Mouse (Mus musculus): Measurements from ENCODE around the gene Erg. TPM values are rescaled to one million over a fixed set of nuclear protein-coding genes. Genes with fewer than 3 reads are reported as not detected.

Erg gene
- polyA plus RNA-seq, 2 experiments from 2014 or later, result not detected

DNA sequence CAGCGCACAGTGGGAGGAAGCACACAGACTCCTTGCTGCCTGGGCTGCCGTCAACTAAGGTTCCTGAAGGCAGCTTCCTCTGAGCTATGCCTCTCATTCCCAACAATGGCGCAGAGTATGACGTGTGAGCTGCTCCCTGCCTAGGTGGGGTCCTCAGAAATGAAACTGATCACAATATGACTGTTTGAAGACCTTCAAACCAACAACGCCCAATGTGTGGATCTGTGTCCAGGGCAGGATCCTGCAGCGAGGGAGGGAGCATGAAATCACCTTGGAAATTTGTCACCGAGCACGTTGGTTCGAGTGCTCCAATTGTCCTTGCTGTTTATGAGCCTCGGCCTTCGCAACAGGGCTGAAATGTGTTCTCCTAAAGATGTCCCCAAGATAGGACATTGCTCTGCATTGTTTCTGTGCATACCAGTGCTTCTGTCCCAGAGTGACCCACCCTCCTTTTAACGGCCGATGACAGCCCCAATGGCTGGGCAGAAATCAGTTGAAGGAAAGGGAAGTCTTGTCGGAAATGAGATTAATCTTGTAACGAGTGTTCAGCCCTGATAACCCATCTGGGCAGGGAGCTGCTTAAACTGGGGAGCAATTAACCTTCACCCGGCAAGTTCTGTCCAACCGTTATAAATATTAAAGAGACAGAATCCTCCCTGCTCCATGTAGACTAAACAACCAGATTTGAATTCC, 147.4 kb downstream of the Erg start:
- no peak for ATAC-seq

DNA sequence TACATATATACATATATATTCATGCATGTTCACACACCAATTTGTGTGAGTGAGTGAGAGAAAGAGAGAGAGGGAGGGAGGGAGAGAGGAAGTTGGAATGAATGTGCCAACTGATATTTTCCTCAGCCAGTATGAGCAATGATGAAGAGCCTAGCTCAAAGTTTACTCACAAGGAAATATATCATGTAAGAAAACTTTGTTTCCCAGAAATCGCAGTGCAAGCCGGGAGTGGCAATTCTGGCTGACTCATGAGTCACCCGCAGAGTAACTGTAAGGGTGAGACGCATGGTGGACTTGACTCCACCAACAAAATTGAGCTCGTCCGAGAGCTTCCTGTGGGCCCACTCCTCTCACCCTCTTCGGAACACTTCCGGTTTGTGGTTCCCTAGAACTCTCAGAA, 149.8 kb downstream of the Erg start:
- ATAC-seq, result no peak

DNA sequence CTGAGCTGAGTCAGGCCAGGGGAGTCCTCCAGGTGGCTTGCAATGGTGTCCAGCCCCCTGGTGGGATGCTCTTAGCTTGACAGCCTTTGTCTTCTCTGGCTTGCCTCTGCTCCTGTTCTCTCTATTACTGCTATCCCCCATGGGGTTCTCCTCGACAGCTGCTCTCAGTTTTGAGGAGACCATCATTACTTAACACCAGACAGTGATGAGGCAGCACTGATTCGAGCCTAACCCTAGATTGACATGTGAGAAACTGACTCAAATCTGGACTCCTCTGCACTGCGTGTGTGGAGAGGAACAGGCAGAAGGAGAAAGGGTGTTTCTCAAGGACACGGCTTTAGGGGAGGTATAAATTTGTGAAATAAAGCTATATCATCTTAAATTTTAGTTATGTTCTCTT, 150.3 kb downstream of the Erg start:
- no peak for ATAC-seq

DNA sequence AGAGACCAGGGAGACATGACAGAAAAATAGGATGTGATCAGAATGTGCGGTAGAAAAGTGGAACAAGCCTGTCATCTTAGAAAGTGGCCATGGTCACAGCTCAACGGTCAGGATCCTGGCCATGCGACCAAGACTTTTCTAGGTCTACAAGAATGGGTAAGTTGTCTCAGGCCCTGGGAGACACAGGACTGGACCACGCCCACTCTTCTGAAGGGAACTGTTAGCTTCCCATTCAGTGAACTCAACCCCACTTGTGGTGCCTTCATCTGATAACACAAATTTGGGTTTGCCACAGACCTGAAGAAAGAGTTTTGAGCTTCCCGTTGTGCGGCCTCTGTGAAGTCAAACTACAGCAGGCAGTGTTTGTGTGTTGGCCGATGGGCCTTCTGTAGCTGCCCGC, 152.0 kb downstream of the Erg start:
- ATAC-seq, result no peak

DNA sequence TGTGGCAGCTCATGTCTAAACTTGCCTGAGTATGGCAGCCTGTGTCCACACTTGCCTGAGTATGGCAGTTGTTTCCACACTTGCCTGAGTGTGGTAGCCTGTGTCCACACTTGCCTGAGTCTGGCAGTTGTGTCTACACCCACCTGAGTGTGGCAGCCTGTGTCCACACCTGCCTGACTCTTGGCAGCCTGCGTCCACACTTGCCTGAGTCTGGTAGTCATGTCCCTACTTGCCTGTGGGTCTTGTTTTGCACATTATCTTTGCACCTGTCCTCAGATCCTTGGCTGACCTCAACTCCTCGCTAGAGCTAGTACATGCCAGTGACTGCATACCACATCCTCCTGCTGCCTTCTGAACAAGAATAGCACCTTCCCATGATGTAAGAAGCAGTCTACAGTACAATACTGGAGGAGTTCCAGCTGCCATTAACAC, 153.8 kb downstream of the Erg start:
- ATAC-seq, result no peak

DNA sequence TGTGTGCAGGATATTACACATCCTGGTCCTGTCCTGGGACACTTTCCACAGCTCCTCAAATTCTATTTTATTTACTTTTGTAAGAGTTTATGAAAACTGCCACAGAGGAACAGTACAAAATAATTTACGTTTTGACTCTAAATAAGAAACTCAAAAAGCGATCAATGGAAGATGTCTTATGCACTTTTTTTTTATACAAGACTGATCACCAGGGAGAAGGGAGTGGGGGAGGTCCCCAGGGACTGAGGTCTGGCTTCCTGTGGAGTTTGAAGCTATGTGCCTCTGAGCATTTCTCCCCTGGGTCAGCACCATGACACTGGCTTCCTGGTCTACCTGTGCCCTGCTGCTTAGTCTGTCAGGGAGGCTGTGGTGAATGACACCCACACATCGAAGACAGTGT, 156.5 kb downstream of the Erg start:
- ATAC-seq, result no peak

DNA sequence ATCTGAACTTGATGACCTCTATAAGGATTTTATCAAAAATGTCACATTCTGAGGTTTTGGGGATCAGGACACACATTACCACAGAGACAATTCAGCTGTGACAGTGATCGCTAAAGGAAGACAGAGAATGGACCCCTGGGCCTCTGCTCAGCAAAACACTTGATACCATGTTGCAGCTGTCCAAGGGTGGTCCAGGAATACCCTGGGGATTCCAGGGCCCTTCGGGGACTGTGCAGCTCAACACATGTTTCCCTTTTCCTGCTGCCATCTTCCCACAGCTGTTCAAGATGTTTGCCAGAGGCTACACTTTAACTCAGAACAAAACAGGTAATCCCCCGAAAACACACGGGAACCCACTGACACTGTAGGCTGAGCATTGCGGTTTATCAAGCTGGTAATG, 158.2 kb downstream of the Erg start:
- ATAC-seq, result no peak

DNA sequence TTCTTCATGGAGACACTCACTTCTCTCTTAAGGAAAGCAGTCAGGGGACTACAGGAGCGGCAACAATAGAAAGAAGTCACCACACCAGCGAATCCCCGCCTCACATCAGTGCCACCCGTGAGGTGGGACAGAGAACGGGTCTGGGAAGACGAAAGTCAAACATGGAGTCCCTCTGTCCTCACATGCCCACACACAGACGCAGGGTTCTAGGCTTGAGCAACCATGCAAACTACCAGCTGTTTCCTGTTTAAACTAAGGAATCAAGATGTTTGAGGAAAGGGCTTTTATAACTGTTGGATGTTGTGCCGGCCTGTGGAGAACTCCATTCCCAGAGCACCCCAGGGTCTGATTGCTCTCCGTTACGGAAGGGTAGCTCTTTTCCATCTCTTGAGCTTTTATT, 158.9 kb downstream of the Erg start:
- no peak for ATAC-seq

DNA sequence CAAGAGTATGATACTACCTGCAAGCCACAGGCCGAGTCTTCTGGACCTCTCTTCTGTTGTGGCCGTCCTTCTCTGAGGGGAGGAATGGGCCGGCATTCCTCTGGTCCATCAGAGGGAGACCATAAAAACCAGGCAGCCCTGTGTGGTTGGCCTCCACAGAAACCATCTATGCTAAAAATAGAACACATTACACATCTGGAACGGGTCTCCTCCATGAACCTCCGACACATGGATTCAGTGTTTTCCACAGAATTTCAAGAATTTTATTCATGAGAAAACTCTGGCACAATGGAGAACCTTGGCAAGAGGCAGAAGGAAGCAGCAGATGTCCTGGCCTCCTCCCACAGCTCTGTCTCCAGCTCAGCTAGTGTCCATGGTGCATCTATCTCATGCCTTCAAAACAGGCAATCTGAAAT, 163.7 kb downstream of the Erg start:
- ATAC-seq, result no peak

DNA sequence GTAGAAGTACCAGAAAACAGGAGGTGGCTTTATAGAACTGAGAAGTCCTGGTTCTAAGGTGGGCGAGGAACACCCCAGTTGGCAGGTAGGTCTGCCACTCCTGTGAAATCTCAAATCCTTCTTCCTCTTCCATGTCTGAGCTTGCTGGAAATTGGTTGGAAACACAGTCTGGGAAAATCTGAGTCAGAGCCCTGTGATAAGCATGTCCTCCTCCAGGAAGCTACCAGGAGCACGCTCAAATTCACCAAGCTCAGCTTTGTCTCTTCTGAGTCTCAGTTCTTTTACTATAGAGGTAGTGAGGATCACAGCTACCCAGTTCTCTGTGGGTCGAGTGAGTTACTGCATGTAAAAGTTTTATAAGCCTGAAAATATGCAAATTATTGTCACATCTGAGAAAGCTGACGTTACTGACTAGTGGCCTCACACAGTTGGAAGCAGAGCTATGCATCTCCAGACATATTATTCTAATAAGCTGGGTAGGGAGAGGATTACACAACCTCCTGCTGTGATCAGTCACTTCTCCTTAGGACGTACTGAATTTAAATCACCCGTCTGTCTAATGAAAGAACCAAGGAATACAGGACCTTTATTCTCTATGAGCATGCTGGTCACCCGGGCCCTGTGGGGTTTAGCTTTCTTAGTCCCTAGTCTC, 165.0 kb downstream of the Erg start:
- ATAC-seq, result no peak

DNA sequence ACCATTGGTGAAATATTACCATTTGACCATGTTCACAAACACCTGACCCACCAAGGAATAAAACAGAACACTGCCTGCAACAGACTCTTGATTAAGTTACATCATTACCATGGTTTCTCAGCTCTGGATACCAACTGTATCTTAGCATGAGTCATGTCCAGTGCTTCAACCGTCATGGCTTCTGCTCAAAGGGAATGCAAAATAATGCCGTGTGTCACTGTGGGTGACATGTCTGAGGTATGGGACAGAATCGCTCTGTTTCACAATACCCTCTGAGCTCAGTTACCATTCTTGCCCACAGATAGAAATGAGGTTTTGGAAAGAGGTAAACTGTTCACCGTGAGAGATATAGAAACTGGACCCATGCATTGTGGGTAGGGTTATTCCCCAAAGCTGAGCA, 170.5 kb downstream of the Erg start:
- no peak for ATAC-seq

DNA sequence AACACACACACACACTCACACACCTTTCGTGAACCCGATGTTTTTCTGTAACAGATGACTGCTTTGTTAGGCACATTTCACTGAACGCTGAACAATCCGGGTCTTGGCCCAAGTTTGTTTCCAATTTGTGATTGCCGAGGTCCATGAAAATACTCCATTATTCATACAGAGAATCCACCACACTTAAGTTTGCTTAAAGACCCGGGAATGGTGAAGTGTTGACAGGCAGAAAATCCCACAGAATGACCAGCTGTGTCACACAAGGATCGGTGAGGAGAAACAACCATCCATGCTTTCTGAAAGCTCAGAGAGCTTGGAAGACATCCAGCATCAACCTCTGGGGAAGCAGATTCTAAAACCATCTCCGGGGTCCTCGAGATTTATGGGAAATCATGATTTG, 171.0 kb downstream of the Erg start:
- ATAC-seq, result no peak

DNA sequence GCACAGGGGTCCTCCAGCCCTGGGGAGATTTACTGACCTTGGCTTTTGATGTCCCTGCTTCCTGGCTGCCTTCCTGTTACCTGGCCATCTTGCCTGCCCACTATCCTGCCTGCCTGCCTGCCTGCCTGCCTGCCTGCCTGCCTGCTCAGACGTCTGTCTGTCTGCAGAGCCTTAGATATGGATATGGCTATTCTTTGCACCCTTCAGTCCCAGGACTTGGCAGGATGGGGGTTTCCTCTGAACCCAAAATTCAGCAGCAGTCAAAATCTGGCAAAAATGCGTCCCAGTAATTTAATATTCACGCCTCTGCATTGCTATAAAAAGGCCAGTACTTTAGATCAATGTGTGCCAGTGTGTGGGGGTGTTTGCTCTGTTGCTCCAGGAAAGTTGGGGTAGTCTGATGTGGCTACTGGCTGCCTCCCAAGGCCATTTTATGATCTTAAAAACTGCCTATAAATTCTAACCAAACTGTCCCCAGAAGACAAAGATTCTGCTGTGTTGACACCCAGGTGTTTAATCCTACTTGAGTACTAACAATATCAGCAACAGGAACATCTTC, 172.9 kb downstream of the Erg start:
- ATAC-seq, result no peak

DNA sequence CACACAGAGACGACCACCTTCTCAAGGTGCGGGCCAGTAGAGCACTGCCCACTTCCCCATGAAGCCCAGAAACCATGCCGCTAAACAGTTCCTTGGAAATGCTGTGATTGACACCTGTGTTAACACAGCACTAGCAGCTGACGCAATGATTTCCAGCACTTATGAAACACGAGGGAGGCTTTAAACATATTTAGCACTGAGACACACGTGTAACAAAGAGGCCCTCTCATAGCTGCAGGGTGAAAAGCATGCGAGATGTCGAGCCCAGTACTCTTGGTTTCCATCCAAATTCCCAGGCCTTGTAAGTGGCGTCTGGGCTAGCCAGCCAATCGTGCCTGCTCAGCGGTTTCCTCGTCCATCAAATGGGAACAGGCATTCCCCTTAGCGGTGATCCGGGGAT, 178.3 kb downstream of the Erg start:
- ATAC-seq, result no peak

DNA sequence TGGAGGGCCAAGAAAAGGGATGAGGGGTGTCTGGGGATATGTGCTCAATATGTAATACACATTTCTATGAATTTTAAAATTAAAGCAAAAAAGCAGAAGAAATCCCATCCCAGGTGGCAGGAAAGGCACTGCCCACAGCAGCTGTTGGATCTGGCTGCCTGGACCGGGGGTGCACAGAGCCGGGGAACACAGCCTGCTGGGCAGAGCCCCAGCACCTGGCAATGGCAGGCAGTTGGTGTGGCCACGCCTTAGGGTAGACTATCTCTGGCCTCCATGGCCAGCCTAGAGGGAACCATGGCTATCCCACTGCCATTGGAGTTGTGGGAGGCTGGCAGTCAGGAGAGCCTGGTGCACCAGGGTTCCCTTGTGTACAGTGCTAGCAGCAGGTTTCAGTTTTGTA, 180.9 kb downstream of the Erg start:
- ATAC-seq, result no peak

DNA sequence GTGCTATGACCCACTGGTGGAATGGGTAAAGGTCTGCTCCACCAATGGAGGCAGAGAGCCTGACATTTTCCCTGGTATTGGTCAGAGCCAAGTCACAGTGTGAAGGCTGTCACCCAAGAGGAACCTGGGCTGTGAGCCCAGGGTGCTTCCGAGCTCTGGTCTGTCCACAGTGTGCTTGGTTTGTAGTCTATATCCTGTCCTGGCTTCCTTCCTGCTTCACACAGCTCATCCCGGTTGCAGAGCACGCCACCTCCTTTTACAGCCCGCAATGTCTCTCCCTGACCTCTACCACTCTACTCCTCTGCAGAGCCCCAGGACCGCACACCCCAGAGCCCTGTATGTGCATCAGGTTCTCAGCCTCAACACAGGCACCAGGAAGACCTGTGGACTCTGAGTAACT, 182.9 kb downstream of the Erg start:
- ATAC-seq, result no peak

DNA sequence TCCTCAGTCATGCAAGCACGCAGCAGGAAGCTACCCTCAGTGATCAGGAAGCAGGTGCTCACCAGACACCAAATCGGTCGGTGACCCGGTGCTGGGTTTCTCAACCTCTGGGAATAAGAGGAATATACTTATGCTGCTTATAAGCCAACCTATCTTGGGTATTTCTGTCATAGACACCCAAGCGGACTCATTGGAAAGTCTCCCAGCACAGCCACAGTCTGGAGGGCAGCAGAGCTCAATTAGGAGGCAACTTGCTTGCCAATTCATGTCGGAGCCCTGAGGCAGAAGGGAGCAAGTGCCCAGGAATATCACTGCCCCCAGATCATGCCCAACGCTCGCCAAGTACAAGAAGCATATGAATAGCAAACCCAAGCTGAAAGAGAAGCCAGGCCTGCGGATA, 184.5 kb downstream of the Erg start:
- no peak for ATAC-seq

DNA sequence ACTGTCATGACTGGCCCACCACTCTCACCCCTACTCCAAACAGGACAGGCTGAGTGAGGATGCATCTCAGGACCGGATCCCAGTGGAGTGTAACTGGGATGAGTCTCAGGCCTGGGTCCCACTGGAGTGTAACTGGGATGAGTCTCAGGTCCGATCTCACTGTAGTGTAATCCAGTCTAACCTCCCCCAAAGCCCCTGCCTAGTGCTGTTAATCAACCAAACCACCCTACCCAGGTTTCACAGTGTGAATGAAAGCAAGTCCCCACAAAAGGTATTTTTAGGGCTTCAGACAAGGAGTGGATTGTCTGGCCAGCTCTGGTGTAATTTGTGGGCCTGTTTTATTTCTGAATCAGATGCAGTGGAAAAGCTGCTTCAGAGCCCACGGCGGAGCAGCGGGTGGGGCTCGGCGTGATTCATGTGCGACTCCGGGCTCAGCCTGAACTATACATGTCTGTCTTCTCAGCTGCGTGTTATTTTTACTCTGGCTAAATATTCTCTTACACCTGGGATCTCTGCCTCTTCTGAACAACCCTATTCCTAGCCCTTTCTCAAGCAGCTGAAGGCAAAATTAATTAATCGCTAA, 187.5 kb downstream of the Erg start:
- no peak for ATAC-seq

DNA sequence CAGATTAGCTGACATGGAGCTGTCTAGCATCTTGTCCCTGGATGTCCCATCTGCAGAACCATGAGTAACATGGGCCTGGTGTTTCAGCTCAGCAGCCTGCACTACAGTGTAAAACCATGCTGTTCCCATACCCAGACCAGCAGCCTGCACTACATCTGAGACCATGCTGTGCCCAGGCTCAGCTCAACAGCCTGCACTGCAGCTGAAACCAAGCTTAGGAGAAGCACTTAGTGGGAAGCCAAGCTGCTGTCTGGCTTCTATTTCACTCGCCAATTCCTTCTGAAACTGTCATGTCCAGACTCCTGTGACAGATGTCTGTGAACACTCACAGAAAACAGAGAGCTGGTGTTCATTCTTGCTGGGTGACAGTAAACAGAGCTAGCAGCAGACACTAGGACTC, 195.6 kb downstream of the Erg start:
- ATAC-seq, result no peak

DNA sequence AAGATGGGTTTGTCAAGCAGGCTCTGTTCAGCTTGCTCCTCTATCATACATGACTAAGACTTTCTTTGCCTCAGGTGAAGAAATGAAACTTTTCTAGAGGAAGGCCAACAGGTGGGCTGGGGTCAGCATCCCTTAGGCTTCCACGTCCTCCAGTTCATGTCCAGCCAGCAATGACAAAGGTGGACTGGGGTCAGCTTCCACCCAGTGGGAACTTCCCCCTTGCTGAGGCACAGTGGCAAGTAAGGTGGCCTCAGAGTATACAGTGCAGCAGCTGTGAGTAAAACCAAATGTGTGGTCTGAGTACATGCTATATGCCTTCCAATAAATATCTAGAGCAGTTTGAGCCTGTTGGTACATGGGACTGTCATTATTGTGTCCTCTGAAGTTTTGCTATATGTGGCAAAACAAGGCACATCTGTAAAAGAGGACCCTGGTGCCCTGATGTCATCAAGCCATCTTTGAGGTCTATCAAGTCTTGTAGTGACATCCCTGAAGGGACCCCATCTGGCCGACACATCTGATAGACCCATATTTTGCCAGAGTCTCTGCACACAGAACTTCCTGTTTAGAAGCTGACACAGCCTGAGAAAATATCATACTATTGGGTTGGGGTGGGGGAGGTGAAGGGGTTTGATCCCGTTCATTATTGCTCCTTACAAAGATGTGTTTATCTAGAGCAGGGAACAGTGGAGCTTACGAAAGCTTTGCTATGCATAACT, 197.4 kb downstream of the Erg start:
- ATAC-seq, result no peak

DNA sequence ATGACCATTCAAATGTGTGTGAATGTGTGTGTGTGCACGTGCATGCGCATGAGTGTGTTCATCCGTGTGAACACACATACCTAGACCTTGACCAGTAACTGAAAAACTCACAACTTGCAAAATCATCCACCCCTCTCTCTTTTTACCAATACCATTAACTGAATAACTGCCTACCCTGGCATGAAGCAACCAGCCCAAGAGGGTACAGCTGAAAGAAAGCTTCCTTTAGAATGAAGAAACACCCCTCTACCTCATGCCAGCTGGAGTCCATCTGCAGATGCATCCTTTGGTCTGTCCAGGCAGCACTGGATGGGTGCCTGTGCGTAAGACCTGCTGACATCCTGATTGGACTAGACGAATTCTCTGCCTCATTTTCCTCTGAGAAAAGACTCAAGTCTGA, 198.1 kb downstream of the Erg start:
- no peak for ATAC-seq

DNA sequence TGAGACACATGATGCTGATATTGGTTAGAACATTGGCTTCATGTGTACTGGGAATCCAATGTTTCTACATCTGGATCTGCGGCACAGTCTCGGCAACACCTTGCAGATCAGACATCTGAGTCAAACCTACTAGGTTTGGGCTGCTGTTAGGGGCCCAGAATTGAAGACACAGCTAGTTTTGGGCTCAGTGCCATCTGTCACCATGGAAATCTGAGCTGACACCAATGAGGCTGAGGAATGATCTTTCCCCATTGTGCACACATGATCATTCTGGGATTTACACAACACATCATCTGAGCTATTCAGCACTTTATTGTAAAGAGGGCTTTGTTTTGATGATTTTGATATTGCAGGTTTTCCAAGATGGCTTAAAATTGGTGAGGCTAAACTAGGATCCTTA, 199.4 kb downstream of the Erg start:
- ATAC-seq, result no peak

DNA sequence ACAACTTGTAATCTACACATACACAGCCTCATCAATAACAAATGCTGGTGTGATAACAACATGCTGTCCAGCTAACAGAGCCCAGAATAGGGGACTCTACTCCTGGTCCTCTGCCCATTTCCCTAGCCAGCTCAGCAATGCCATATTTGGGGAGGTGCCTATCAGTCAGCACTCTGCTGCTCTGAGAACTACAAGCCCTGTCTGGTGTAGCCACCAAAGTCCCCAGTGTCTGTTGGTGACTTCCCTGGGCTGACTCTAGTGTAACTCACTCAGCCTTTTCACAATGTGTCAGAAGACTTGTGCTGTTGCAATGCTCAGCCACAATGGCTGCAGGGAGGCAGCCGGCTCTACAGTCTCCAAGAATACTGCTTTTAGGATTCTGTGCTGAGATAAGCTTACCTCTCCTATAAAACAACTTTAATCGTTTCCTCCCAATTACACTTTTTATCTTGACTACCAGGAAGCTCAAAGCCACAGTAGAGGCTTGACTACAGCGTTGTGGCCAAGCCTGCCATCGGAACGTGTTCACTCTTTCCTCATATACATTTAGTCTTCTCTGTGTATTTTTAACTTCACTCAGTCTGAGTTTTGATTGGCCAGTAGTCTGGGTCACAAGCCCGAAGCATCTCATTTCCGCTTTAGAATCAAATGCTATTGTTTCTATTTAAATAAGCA, 201.0 kb downstream of the Erg start:
- no peak for ATAC-seq
